Mouse (Mus musculus) heart, postnatal 25 days (tissue): ENCODE measurements at regions not wholly inside any gene's neighbourhood (a gene's known extent, or its start where the extent isn't known, plus 50 kb on each side); places are given as distances from the start of the nearest gene placed in this dataset.
A peak's percentile ranks its signal among the peaks of the same experiment; 100 is the strongest.

Source experiments
- DNase-seq: peaks from one replicate; pipeline ENCODE4 v3.0.0; 2022; ENCODE audit warnings: low spot score
- intact Hi-C: fragments of 180-260 bp; cut with DNase I; formaldehyde crosslinking; loops from one replicate; pipeline ENCODE4 v1.15.1; 2025

GRCm38 (mm10) chr4:55891656-55892055, 359.4 kb upstream of the Klf4 start:
- intact Hi-C loops = no loop called here
- no peak for DNase-seq

DNA sequence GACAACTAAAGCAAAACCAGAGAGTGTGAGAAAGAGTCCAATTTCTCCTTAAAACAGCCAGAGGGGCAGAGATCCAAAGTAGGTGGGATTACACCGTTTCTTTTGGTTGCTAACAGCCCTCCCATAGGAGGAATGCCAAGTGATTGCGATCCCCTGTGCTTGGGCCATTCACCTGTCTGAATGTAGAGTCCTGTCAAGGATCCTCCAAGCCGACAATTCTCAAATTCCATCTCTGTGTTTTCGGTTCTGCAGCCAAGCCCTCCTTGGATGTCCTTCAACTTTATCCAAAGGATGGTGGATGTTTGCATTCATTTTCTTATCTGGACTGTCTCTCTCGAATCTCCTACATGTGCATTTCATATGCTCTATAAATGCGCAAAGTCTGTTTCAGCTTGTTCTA, 355.3 kb upstream of the Klf4 start:
- DNase-seq = no peak
- intact Hi-C loops = no loop called here

- intact Hi-C loops = no loop called here
- DNase-seq = no peak
These were observed 350.3 kb upstream of the Klf4 start for GRCm38 (mm10) chr4:55882541-55882940.

- intact Hi-C loops = no loop called here
- DNase-seq = peak; percentile 66
These were observed 343.0 kb upstream of the Klf4 start for GRCm38 (mm10) chr4:55875304-55875703.

GRCm38 (mm10) chr4:55874875-55875274, 342.6 kb upstream of the Klf4 start:
- no peak for DNase-seq
- intact Hi-C loops = no loop called here

- intact Hi-C loops = no loop called here
- no peak for DNase-seq
These were observed 342.0 kb upstream of the Klf4 start for GRCm38 (mm10) chr4:55874276-55874675.

DNA sequence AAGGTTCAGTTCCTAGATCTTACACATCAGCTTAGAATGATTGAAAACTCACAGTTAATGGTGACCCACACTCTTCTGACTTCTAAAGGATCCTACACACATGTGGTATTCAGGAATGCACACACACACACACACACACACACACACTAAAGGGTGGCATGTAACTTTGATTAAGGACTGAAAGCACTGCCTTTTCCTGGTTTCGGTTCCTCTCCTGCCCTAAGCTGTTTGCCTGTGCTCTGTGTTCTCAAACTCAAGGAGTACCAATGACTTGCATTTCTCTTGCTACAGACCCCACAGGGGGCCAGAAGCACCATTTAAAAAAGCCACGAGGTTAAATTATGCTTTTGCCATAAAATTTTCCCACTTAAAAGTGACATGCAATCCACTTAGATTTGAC, 327.8 kb upstream of the Klf4 start:
- no peak for DNase-seq
- intact Hi-C loops = no loop called here

DNA sequence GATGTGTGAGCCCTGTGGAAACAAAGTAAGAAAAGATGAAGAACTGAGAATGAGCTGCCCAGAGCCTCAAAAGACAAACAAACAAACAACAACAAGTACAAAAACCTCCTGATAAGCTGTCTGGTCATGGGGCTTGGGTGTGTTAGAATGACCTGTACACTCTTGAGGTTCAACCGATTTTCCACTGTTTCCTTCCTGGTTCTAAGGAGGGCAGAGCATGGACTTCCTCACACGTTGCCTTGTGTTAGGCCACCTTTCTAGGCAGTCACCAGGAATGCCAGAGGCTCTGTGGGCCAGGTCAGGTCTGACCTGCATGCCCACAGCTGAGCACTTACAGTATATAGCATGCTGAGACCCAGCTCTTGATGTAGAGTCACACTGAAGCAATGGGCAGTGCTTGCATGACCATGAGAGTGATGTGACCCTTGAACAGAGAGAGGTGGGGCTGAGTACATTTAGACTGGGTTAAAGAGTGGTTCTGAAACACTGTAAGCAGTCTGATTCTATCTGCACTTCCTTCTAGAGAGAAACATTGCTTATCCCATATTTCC, 327.0 kb upstream of the Klf4 start:
- DNase-seq = no peak
- intact Hi-C loops = no loop called here

DNA sequence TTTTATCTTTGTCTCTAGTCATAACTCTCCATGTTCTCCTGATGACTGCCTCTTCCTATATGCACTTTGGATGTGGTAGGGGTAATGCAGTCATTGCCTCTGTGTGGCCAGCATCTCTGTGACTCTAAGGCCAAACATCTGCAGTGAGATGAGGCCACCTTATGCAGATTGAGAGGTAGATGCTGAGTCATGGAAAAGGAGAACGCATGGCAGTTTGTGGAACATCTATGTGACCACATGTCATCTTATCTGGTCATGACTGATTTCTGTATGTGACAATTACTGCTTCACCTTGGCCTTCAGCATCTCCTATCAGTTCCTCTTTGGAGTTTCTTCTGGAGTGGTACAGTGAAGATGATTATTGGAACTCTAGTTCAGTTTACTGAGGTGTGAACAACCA, 319.2 kb upstream of the Klf4 start:
- no peak for DNase-seq
- intact Hi-C loops = no loop called here

DNA sequence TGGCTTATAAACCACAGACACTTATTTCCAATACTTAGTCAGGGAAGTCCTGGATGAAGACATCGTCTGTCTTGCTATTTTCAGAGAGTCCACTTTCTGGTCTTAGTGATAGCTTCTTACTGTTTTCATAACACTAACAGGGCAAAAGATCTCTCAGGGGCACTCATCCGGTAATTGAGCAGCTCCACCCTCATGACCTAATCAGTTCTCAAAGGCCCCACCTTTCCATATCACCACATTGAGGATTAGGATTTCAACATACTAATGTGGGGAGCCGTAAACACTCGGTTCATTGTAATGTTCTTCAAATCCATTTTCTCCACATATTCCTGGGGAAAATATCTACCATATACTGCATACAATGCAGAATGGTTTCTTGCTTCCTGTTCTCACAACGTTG, 318.8 kb upstream of the Klf4 start:
- intact Hi-C loops = no loop called here

GRCm38 (mm10) chr4:55843727-55844401, 311.6 kb upstream of the Klf4 start:
- intact Hi-C loops = no loop called here
- DNase-seq = no peak

More for the DNA sequence above, 318.8 kb upstream of the Klf4 start:
- DNase-seq = no peak

GRCm38 (mm10) chr4:55838568-55838967, 306.3 kb upstream of the Klf4 start:
- DNase-seq = no peak
- intact Hi-C loops = no loop called here

- intact Hi-C loops = no loop called here
- DNase-seq = peak; percentile 16
These were observed 291.9 kb upstream of the Klf4 start for GRCm38 (mm10) chr4:55824047-55824760.

DNA sequence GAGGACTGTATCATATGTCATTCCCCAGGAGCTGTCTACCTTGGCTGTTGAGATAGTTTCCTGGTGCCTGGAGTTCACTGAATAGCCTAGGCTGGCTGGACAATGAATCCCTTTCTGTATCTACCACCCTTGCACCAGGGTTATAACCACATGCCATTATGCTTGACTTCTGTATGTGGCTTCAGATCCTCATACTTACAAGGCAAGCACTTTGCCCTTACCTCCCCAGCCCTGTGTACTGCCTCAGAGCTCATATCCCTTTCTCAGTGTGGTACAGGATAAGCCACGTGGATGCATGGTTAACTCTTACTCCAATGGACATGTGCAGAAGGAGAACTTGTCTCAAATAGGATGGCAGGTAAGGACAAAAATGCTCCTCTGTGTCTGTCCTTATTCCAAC, 291.3 kb upstream of the Klf4 start:
- intact Hi-C loops = no loop called here
- no peak for DNase-seq

- no peak for DNase-seq
- intact Hi-C loops = no loop called here
These were observed 285.0 kb upstream of the Klf4 start for GRCm38 (mm10) chr4:55817035-55817818.

- no peak for DNase-seq
- intact Hi-C loops = no loop called here
These were observed 283.6 kb upstream of the Klf4 start for GRCm38 (mm10) chr4:55815832-55816231.

GRCm38 (mm10) chr4:55812846-55813245, 280.6 kb upstream of the Klf4 start:
- no peak for DNase-seq
- intact Hi-C loops = no loop called here

GRCm38 (mm10) chr4:55811656-55812055, 279.4 kb upstream of the Klf4 start:
- intact Hi-C loops = no loop called here
- no peak for DNase-seq

- intact Hi-C loops = no loop called here
- DNase-seq = no peak
These were observed 276.2 kb upstream of the Klf4 start for GRCm38 (mm10) chr4:55808501-55808900.

- no peak for DNase-seq
- intact Hi-C loops = no loop called here
These were observed 274.5 kb upstream of the Klf4 start for GRCm38 (mm10) chr4:55806799-55807198.
